Mouse (Mus musculus): ENCODE results near the gene Kndc1.
A peak's percentile ranks its signal among the peaks of the same experiment; 100 is the strongest.

Kndc1 gene

GRCm38 (mm10) chr7:139951079-139951478 lies 56.6 kb downstream of the Kndc1 start:
- peak; percentile 22 for DNase-seq (ENCODE audit: low spot score)

GRCm38 (mm10) chr7:139951991-139952633 lies 57.6 kb downstream of the Kndc1 start:
- DNase-seq (ENCODE audit: low spot score): no peak

GRCm38 (mm10) chr7:139955505-139955904 lies 61.0 kb downstream of the Kndc1 start:
- DNase-seq (ENCODE audit: low spot score): no peak

GRCm38 (mm10) chr7:139956658-139957057 lies 62.2 kb downstream of the Kndc1 start:
- DNase-seq (ENCODE audit: low spot score): no peak

GRCm38 (mm10) chr7:139957437-139957836 lies 62.9 kb downstream of the Kndc1 start:
- DNase-seq (ENCODE audit: low spot score): no peak

- no peak for DNase-seq (ENCODE audit: low spot score)
Observed at GRCm38 (mm10) chr7:139957958-139958357, 63.5 kb downstream of the Kndc1 start.

GRCm38 (mm10) chr7:139961141-139961540 lies 66.6 kb downstream of the Kndc1 start:
- DNase-seq (ENCODE audit: low spot score): no peak

GRCm38 (mm10) chr7:139963814-139964213 lies 69.3 kb downstream of the Kndc1 start:
- DNase-seq (ENCODE audit: low spot score): no peak

- DNase-seq (ENCODE audit: low spot score): no peak
Observed at GRCm38 (mm10) chr7:139967175-139967574, 72.7 kb downstream of the Kndc1 start.

GRCm38 (mm10) chr7:139968428-139968827 lies 73.9 kb downstream of the Kndc1 start:
- DNase-seq (ENCODE audit: low spot score): peak; percentile 80

- DNase-seq (ENCODE audit: low spot score): peak; percentile 72
Observed at GRCm38 (mm10) chr7:139969348-139970130, 75.0 kb downstream of the Kndc1 start.

- no peak for DNase-seq (ENCODE audit: low spot score)
Observed at GRCm38 (mm10) chr7:139970216-139970919, 75.9 kb downstream of the Kndc1 start.

GRCm38 (mm10) chr7:139970979-139971378 lies 76.5 kb downstream of the Kndc1 start:
- no peak for DNase-seq (ENCODE audit: low spot score)

GRCm38 (mm10) chr7:139971436-139971835 lies 76.9 kb downstream of the Kndc1 start:
- peak; percentile 11 for DNase-seq (ENCODE audit: low spot score)

- no peak for DNase-seq (ENCODE audit: low spot score)
Observed at GRCm38 (mm10) chr7:139972923-139973331, 78.4 kb downstream of the Kndc1 start.

- DNase-seq (ENCODE audit: low spot score): peak; percentile 50
Observed at GRCm38 (mm10) chr7:139974307-139974706, 79.8 kb downstream of the Kndc1 start.

GRCm38 (mm10) chr7:139975471-139975870 lies 81.0 kb downstream of the Kndc1 start:
- no peak for DNase-seq (ENCODE audit: low spot score)

- DNase-seq (ENCODE audit: low spot score): peak; percentile 77
Observed at GRCm38 (mm10) chr7:139978278-139978892, 83.9 kb downstream of the Kndc1 start, which contains the start of gene 6430531B16Rik. TSS of gene 6430531B16Rik (minus strand) at chr7:139978755.

- no peak for DNase-seq (ENCODE audit: low spot score)
Observed at GRCm38 (mm10) chr7:139979011-139979719, 84.7 kb downstream of the Kndc1 start.

- DNase-seq (ENCODE audit: low spot score): no peak
Observed at GRCm38 (mm10) chr7:139980778-139981177, 86.3 kb downstream of the Kndc1 start.

- no peak for DNase-seq (ENCODE audit: low spot score)
Observed at GRCm38 (mm10) chr7:139982058-139982457, 87.6 kb downstream of the Kndc1 start.

GRCm38 (mm10) chr7:139984505-139984904 lies 90.0 kb downstream of the Kndc1 start:
- no peak for DNase-seq (ENCODE audit: low spot score)

All from T-cell, adult 2 months (primary cell).